Mouse (Mus musculus): ENCODE measurements at regions not wholly inside any gene's neighbourhood (a gene's known extent, or its start where the extent isn't known, plus 50 kb on each side); places are given as distances from the start of the nearest gene placed in this dataset.

- H3K36me3 ChIP-seq: no peaks in the 10 kb centered on the region
- peaks cover 21% of the 10 kb centered on the region for H3K4me1 ChIP-seq
- 0 out of 2 replicates have a peak overlapping the region, but pooled peaks have one; percentile 33 for H3K27ac ChIP-seq
- no peak for ATAC-seq (ENCODE audit: insufficient number of reproducible peaks, low FRiP score, low TSS enrichment, low read depth)
- no peaks in the 10 kb centered on the region for H3K27me3 ChIP-seq
- no peak overlapping the region for H3K4me3 ChIP-seq
- H3K4me2 ChIP-seq: no peak overlapping the region
- H3K9me3 ChIP-seq: no peaks in the 10 kb centered on the region
- 78% methylated on average over 3 of the region's 3 CpGs for WGBS
- no peak overlapping the region for H3K9ac ChIP-seq
These were observed 54.6 kb upstream of the Stx16 start for GRCm38 (mm10) chr2:174021538-174021937.

DNA sequence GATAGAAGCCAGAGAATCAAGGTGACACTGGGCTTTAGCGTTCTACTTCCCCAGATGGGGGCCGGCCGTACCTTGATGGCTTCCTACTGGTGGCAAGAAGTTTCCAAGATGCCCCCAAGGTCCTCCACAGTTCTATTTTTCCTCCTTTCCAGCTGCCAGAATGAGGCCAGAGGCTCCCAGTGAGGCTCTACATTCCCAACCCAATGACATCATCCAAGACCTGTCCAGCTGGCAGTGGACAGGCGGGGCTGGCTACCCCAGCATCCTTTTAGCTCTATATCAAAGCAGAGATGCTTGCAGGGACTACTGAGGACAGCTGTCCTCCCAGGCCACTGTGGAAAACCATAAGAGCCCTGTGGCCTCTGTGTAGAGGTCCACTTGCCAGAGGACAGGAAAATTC lies 53.8 kb upstream of the Stx16 start:
- H3K4me1 ChIP-seq: peaks cover 21% of the 10 kb centered on the region
- no peaks in the 10 kb centered on the region for H3K27me3 ChIP-seq
- H3K27ac ChIP-seq: 0 out of 2 replicates have a peak overlapping the region, but pooled peaks have one; percentile 12
- no peak overlapping the region for H3K4me3 ChIP-seq
- no peak for ATAC-seq (ENCODE audit: insufficient number of reproducible peaks, low FRiP score, low TSS enrichment, low read depth)
- no peaks in the 10 kb centered on the region for H3K9me3 ChIP-seq
- no peak overlapping the region for H3K9ac ChIP-seq
- 66% methylated on average over 4 of the region's 4 CpGs for WGBS
- no peaks in the 10 kb centered on the region for H3K36me3 ChIP-seq
- no peak overlapping the region for H3K4me2 ChIP-seq

GRCm38 (mm10) chr2:174025181-174025870 lies 50.8 kb upstream of the Stx16 start:
- WGBS: 74% methylated on average over 11 of the region's 11 CpGs
- Histone ChIP-seq H3K9ac (no peak overlapping the region), H3K9me3 (no peaks in the 10 kb centered on the region), H3K27me3 (no peaks in the 10 kb centered on the region), H3K4me3 (no peak overlapping the region), H3K4me1 (peaks cover 21% of the 10 kb centered on the region), H3K4me2 (no peak overlapping the region), H3K27ac (no peak overlapping the region), H3K36me3 (no peaks in the 10 kb centered on the region)
- no peak for ATAC-seq (ENCODE audit: insufficient number of reproducible peaks, low FRiP score, low TSS enrichment, low read depth)

All from limb, embryonic 15.5 days (tissue).